Mouse (Mus musculus): ENCODE data around the gene Prkch. TPM values are rescaled to one million over a fixed set of nuclear protein-coding genes. Genes with fewer than 3 reads are reported as not detected.
A peak's percentile ranks its signal among the peaks of the same experiment; 100 is the strongest.

The Prkch gene
- polyA plus RNA-seq, 1 experiment from 2014 or later = 12.0 TPM

GRCm38 (mm10) chr12:73565620-73565969, 19.0 kb upstream of the Prkch start:
- WGBS = 52% methylated on average over 11 of the region's 11 CpGs
- Histone ChIP-seq H3K9me3 (ENCODE audit: control insufficient read depth, low read length) (no peaks in the 10 kb centered on the region), H3K27ac (ENCODE audit: low read length) (no peak overlapping the region), H3K4me1 (replicated peaks; ENCODE audit: control insufficient read depth, insufficient read depth, low read length) (0 out of 2 replicates have a peak, but pooled peaks cover 2% of the 10 kb centered on the region), H3K9ac (ENCODE audit: low read length) (no peak overlapping the region; the same call in 1 of the 2 replicates), H3K4me3 (ENCODE audit: low read length) (peak overlapping the region; percentile 42), H3K4me2 (ENCODE audit: low read depth, low read length) (peak overlapping the region; percentile 67), H3K36me3 (ENCODE audit: control insufficient read depth, insufficient read depth, low read length) (no peaks in the 10 kb centered on the region), H3K27me3 (ENCODE audit: control insufficient read depth, insufficient read depth, low read depth, low read length) (no peaks in the 10 kb centered on the region)
- ATAC-seq (ENCODE audit: low read depth) = no peak

DNA sequence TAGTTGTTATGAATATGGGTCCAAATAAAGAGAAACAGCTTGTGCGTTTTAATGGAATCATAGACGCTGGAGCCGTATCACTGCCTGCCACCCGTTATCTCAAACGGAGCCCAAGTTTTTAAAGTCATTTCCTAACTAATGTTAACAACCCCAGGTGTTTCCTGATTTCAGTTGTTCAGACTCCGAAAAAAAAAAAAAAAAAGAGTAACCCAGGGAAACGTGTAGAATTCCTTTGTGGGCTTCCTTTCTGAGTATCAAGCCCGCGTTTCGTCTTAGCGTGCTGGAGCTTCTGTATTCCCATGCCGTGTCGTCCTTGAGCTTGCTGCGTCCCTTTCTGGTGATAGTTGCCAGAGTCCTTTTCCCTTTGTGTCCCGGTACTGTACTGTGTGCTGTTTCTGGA, 10.0 kb upstream of the Prkch start:
- H3K9ac ChIP-seq (ENCODE audit: low read length) = no peak overlapping the region
- peak overlapping the region; percentile 58 for H3K27ac ChIP-seq (ENCODE audit: low read length)
- no peak overlapping the region for H3K4me2 ChIP-seq (ENCODE audit: low read depth, low read length)
- no peaks in the 10 kb centered on the region for H3K9me3 ChIP-seq (ENCODE audit: control insufficient read depth, low read length)
- no peaks in the 10 kb centered on the region for H3K4me1 ChIP-seq (replicated peaks; ENCODE audit: control insufficient read depth, insufficient read depth, low read length)
- ATAC-seq (ENCODE audit: low read depth) = peak; percentile 64; the same call in 1 of the 2 replicates
- H3K27me3 ChIP-seq (ENCODE audit: control insufficient read depth, insufficient read depth, low read depth, low read length) = no peaks in the 10 kb centered on the region
- no peaks in the 10 kb centered on the region for H3K36me3 ChIP-seq (ENCODE audit: control insufficient read depth, insufficient read depth, low read length)
- 45% methylated on average over 15 of the region's 15 CpGs for WGBS
- H3K4me3 ChIP-seq (ENCODE audit: low read length) = no peak overlapping the region

GRCm38 (mm10) chr12:73578141-73578540, 6.5 kb upstream of the Prkch start:
- WGBS = 59% methylated on average over 6 of the region's 6 CpGs
- ATAC-seq (ENCODE audit: low read depth) = no peak
- H3K9ac ChIP-seq (ENCODE audit: low read length) = no peak overlapping the region

DNA sequence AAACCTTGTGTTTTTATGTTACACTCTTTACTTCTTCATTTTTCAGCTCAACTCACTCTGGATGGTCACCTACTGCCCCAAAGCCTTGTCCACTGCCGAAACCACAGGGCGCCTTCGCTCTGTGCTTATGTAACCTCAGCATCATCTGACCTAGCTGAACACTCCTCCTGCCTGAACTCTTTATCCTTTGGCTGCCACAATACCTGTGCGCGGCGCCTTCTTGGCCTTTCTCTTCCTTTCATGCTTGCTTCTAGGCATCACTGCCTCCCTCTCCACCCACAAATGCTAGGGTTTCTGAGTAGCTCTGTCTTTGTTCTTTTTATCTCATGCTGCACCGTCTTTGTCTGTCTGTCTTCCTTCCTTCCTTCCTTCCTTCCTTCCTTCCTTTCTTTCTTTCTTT, 3.8 kb upstream of the Prkch start:
- 81% methylated on average over 7 of the region's 7 CpGs for WGBS
- Histone ChIP-seq H3K27ac (ENCODE audit: low read length) (no peak overlapping the region), H3K27me3 (ENCODE audit: control insufficient read depth, insufficient read depth, low read depth, low read length) (no peaks in the 10 kb centered on the region), H3K36me3 (ENCODE audit: control insufficient read depth, insufficient read depth, low read length) (no peaks in the 10 kb centered on the region), H3K9ac (ENCODE audit: low read length) (no peak overlapping the region), H3K4me2 (ENCODE audit: low read depth, low read length) (no peak overlapping the region), H3K9me3 (ENCODE audit: control insufficient read depth, low read length) (no peaks in the 10 kb centered on the region), H3K4me3 (ENCODE audit: low read length) (no peak overlapping the region), H3K4me1 (replicated peaks; ENCODE audit: control insufficient read depth, insufficient read depth, low read length) (peaks cover 3% of the 10 kb centered on the region; the same call in 1 of the 2 replicates)
- no peak for ATAC-seq (ENCODE audit: low read depth)

More at GRCm38 (mm10) chr12:73578141-73578540, 6.5 kb upstream of the Prkch start:
- Histone ChIP-seq H3K36me3 (ENCODE audit: control insufficient read depth, insufficient read depth, low read length) (no peaks in the 10 kb centered on the region), H3K4me2 (ENCODE audit: low read depth, low read length) (no peak overlapping the region), H3K27me3 (ENCODE audit: control insufficient read depth, insufficient read depth, low read depth, low read length) (no peaks in the 10 kb centered on the region), H3K27ac (ENCODE audit: low read length) (no peak overlapping the region), H3K9me3 (ENCODE audit: control insufficient read depth, low read length) (no peaks in the 10 kb centered on the region), H3K4me3 (ENCODE audit: low read length) (no peak overlapping the region), H3K4me1 (replicated peaks; ENCODE audit: control insufficient read depth, insufficient read depth, low read length) (no peaks in the 10 kb centered on the region)

- peak; percentile 26 for ATAC-seq (ENCODE audit: low read depth)
Observed at GRCm38 (mm10) chr12:73583318-73583717, 1.3 kb upstream of the Prkch start.

GRCm38 (mm10) chr12:73583813-73584609, 585 bp upstream of the Prkch start:
- 9% methylated on average over 23 of the region's 33 CpGs for WGBS
- Histone ChIP-seq H3K4me3 (ENCODE audit: low read length) (peak overlapping the region; percentile 86), H3K27ac (ENCODE audit: low read length) (peak overlapping the region; percentile 92), H3K9me3 (ENCODE audit: control insufficient read depth, low read length) (no peaks in the 10 kb centered on the region), H3K36me3 (ENCODE audit: control insufficient read depth, insufficient read depth, low read length) (no peaks in the 10 kb centered on the region), H3K4me2 (ENCODE audit: low read depth, low read length) (peak overlapping the region; percentile 94), H3K4me1 (replicated peaks; ENCODE audit: control insufficient read depth, insufficient read depth, low read length) (peaks cover 7% of the 10 kb centered on the region; the same call in 1 of the 2 replicates), H3K27me3 (ENCODE audit: control insufficient read depth, insufficient read depth, low read depth, low read length) (peaks cover 9% of the 10 kb centered on the region), H3K9ac (ENCODE audit: low read length) (peak overlapping the region; percentile 95)
- peak; percentile 45 for ATAC-seq (ENCODE audit: low read depth)

More at GRCm38 (mm10) chr12:73583318-73583717, 1.3 kb upstream of the Prkch start:
- Histone ChIP-seq H3K4me1 (replicated peaks; ENCODE audit: control insufficient read depth, insufficient read depth, low read length) (peaks cover 7% of the 10 kb centered on the region; the same call in 1 of the 2 replicates), H3K4me2 (ENCODE audit: low read depth, low read length) (no peak overlapping the region; the same call in 1 of the 2 replicates), H3K36me3 (ENCODE audit: control insufficient read depth, insufficient read depth, low read length) (no peaks in the 10 kb centered on the region), H3K4me3 (ENCODE audit: low read length) (no peak overlapping the region), H3K9me3 (ENCODE audit: control insufficient read depth, low read length) (no peaks in the 10 kb centered on the region), H3K9ac (ENCODE audit: low read length) (no peak overlapping the region), H3K27me3 (ENCODE audit: control insufficient read depth, insufficient read depth, low read depth, low read length) (peaks cover 9% of the 10 kb centered on the region), H3K27ac (ENCODE audit: low read length) (peak overlapping the region; percentile 92)
- whole genome bisulfite sequencing = 58% methylated on average over 9 of the region's 9 CpGs

- Histone ChIP-seq H3K27me3 (ENCODE audit: control insufficient read depth, insufficient read depth, low read depth, low read length) (peaks cover 9% of the 10 kb centered on the region), H3K9ac (ENCODE audit: low read length) (peak overlapping the region; percentile 95), H3K36me3 (ENCODE audit: control insufficient read depth, insufficient read depth, low read length) (no peaks in the 10 kb centered on the region), H3K4me2 (ENCODE audit: low read depth, low read length) (peak overlapping the region; percentile 94), H3K9me3 (ENCODE audit: control insufficient read depth, low read length) (no peaks in the 10 kb centered on the region), H3K4me3 (ENCODE audit: low read length) (peak overlapping the region; percentile 86), H3K27ac (ENCODE audit: low read length) (peak overlapping the region; percentile 92), H3K4me1 (replicated peaks; ENCODE audit: control insufficient read depth, insufficient read depth, low read length) (peaks cover 7% of the 10 kb centered on the region; the same call in 1 of the 2 replicates)
- under 1% methylated on average over 33 of the region's 33 CpGs for WGBS
- ATAC-seq (ENCODE audit: low read depth) = peak; percentile 21; the same call in 1 of the 2 replicates
Observed at GRCm38 (mm10) chr12:73585241-73585801, 725 bp downstream of the Prkch start.

DNA sequence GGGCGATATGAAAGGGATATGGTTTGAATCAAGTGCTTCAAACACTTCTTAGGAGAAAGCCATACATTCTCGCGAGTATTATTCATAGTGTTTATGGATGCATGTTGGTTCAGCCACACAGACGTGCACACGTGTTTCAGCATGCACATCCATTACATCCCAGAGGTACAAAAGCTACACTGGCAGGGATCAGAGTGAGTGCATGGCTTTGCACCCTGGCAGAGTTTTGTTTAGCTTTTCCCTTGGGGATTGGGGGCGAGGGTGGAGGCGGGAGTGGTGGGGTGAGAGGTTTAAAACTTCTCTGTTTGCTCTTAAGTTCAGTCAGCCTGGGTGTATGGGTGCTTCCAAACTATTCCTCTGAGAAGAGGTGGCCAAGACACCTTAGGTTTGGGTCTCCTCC, 1.3 kb downstream of the Prkch start:
- H3K4me2 ChIP-seq (ENCODE audit: low read depth, low read length) = peak overlapping the region; percentile 94

DNA sequence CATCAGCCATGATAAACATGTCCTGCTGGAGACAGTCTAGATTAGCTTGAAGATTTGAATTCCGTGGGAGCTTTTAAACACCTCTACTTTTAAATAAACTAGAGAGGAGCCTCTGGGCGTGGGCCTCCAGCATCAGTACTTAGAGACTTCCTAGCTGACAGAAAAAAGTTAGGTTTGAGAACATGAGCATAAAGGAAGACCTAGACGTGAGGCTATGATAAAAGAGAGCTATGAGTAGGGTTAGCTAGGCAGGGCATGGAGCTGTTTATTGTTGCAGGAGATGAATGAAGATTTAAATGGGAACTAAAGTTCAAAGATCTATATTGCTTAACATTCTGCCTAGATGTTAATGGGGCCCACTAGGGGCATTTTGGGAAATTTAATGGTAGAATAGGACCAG, 2.7 kb downstream of the Prkch start:
- H3K4me2 ChIP-seq (ENCODE audit: low read depth, low read length) = peak overlapping the region; percentile 43
- H3K4me3 ChIP-seq (ENCODE audit: low read length) = peak overlapping the region; percentile 28
- peaks cover 7% of the 10 kb centered on the region; the same call in 1 of the 2 replicates for H3K4me1 ChIP-seq (replicated peaks; ENCODE audit: control insufficient read depth, insufficient read depth, low read length)

More for the DNA sequence above, 1.3 kb downstream of the Prkch start:
- no peaks in the 10 kb centered on the region for H3K36me3 ChIP-seq (ENCODE audit: control insufficient read depth, insufficient read depth, low read length)
- peak overlapping the region; percentile 86 for H3K4me3 ChIP-seq (ENCODE audit: low read length)
- H3K9me3 ChIP-seq (ENCODE audit: control insufficient read depth, low read length) = no peaks in the 10 kb centered on the region
- H3K27ac ChIP-seq (ENCODE audit: low read length) = no peak overlapping the region
- 1% methylated on average over 7 of the region's 7 CpGs for WGBS
- H3K4me1 ChIP-seq (replicated peaks; ENCODE audit: control insufficient read depth, insufficient read depth, low read length) = peaks cover 7% of the 10 kb centered on the region; the same call in 1 of the 2 replicates
- no peak for ATAC-seq (ENCODE audit: low read depth)
- H3K27me3 ChIP-seq (ENCODE audit: control insufficient read depth, insufficient read depth, low read depth, low read length) = peaks cover 9% of the 10 kb centered on the region
- H3K9ac ChIP-seq (ENCODE audit: low read length) = peak overlapping the region; percentile 95

More for the DNA sequence above, 2.7 kb downstream of the Prkch start:
- WGBS = 35% methylated on average over 3 of the region's 3 CpGs
- no peak for ATAC-seq (ENCODE audit: low read depth)
- no peak overlapping the region for H3K27ac ChIP-seq (ENCODE audit: low read length)
- no peaks in the 10 kb centered on the region for H3K36me3 ChIP-seq (ENCODE audit: control insufficient read depth, insufficient read depth, low read length)
- no peaks in the 10 kb centered on the region for H3K9me3 ChIP-seq (ENCODE audit: control insufficient read depth, low read length)
- peaks cover 9% of the 10 kb centered on the region for H3K27me3 ChIP-seq (ENCODE audit: control insufficient read depth, insufficient read depth, low read depth, low read length)
- H3K9ac ChIP-seq (ENCODE audit: low read length) = peak overlapping the region; percentile 24; the same call in 1 of the 2 replicates
